Mouse (Mus musculus) large intestine, adult 2 months (tissue): ENCODE results near the gene Abhd16a. TPM values are rescaled to one million over a fixed set of nuclear protein-coding genes. Genes with fewer than 3 reads are reported as not detected.

Experiments
- DNase-seq: peaks from one replicate; pipeline ENCODE4 v3.0.0-alpha.2; 2012; ENCODE audit warnings: low read depth, low spot score
- WGBS: fragments of 180-500 bp; shearing (Covaris S2); methylation state at CpG from one replicate; pipeline ENCODE4 v1.1.7; 2018; 5-methylcytosine and 5-hydroxymethylcytosine counted together
- polyA plus RNA-seq: library from polyadenylated mRNA; depleted of rRNA; stranded (reverse); fragments of >200 nt; gene quantifications from 2 replicates; pipeline ENCODE4 v1.2.3, GENCODE M21; 2012

Gene Abhd16a
- polyA plus RNA-seq, 1 experiment: 71.9 TPM

DNA sequence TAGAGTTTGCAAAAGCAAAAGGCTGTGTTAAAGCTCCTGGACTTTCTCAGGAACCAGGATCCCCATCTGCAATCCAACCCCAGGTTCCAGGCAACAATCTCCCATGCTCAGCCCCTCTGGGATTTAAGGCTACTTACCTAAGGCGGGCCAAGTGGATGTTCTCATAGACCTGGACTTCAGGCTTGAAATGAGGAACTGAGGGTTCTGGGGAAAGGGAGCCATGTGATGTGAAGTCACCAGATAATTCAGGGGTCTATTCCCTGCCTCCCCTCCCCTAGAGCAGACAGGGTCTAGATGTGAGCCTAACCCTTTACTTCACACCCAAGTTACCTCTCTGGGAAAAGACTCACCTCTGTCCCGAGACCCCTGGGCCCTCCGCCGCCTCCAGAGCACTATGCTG is 8.4 kb upstream of the Abhd16a start:
- no peak for DNase-seq
- 90% methylated on average over 4 of the region's 4 CpGs for WGBS

DNA sequence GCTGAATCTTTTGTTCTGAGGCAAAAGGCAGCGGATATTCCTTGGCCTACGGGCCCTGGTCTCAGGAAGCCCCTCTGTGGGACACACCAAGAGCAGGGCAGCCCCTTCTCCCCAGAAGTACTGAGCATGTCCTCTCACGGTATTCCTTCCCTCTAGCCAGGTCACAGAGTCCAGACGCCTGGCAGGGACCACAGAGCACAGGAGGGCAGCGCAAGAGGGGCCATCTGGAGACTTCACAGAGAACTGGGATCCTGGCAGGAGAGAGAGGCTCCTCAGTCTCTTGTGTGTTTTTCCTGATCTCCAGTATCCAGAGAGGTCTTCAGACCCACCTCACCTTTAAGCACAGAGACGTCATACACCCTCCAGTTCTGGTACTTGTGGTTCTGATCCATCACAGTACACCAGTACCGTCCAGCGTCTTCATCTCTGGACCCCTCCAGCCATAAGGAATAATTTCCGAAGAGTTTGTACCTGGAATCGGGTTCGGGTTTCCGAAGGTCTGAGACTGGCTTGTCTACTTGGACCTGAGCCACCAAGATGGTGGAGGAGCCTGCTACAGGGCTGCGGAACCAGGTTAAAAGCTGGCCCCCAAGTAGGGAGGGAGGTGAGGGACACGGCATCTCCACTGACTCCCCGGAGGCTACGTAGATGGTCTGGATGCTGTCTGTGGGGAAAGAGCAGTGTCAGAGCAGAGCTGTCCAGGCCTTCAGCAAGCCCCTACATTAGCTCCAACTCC is 6.1 kb upstream of the Abhd16a start:
- 92% methylated on average over 16 of the region's 16 CpGs for WGBS
- no peak for DNase-seq

DNA sequence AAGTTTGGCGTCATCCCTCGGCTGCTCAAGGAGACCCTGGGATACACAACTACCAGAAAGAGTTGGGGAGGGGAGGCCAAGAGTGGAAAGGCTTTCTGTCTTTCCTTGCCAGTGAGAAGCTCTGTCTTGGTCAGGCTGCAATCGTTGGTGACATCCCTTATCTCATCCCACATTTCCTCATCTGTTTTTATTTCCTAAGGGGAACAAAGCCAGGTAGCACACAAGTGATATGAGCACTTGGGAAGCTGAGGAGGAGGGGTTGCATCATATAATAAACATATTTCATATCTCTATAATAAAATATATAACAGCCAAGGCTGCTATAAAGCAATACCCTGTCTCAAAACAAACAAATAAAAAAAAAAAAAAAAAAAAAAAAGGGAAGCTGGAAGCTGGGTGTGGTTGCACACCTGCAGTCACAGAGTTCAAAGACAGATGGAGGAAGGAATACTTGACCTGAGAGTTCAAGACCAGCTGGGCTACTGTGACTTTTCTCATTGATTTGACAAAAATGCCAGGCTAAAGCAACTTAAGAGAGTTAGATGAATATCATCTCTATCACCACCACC is 5.0 kb upstream of the Abhd16a start:
- WGBS: 26% methylated on average over 3 of the region's 3 CpGs
- no peak for DNase-seq

DNA sequence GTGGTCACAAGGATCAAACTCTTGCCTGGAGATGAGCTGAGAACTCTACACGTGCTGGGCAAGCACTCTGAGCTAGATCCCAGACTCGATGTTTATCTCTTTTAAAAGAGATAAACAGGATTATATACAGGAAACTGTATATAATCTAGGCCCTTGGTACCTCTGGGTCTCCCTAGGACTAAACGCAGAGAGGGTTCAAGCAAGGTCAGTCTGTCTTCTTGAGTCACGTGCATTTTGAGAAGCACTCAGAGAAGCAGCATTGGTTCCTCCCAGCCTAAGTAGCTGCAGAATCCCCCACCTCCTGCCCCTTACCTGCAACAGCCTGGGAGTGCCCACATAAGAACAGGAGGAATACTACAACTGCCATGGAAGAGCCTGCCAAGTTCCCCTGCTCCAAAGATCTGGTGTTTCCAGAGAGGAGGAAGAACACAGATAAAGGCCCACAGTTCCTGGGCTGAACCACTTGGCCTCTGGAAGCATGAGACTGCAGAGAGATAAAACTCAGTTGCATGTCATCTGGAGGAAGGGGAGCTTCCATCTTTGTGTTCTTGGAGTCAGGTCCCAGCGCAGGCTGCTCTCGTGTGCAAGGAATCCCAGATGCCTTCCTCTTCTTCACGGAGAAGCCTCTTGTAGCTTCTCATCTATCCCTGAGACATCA is 3.7 kb upstream of the Abhd16a start, which contains the start of gene Ly6g6f:
TSS of gene Ly6g6f (minus strand) at position 403 of the 658 bp plus-strand sequence.
- DNase-seq: no peak
- WGBS: 64% methylated on average over 7 of the region's 7 CpGs

DNA sequence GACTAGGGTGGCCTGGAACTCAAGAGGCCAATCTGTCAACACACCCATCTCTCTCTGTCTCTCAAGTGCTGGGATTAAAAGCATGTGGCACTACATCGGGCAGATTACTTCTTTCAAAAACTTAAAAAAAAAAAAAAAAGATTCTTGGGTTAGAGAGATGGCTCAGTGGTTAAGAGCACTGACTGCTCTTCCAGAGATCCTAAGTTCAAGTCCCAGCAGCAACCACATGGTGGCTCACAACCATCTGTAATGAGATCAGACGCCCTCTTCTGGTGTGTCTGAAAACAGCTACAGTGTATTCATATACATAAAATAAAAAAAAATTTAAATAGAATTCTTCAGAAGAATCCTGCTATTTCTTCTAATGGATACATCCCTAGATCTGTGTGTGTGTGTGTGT is 912 bp upstream of the Abhd16a start:
- DNase-seq: no peak
- 40% methylated on average over 2 of the region's 2 CpGs for WGBS

DNA sequence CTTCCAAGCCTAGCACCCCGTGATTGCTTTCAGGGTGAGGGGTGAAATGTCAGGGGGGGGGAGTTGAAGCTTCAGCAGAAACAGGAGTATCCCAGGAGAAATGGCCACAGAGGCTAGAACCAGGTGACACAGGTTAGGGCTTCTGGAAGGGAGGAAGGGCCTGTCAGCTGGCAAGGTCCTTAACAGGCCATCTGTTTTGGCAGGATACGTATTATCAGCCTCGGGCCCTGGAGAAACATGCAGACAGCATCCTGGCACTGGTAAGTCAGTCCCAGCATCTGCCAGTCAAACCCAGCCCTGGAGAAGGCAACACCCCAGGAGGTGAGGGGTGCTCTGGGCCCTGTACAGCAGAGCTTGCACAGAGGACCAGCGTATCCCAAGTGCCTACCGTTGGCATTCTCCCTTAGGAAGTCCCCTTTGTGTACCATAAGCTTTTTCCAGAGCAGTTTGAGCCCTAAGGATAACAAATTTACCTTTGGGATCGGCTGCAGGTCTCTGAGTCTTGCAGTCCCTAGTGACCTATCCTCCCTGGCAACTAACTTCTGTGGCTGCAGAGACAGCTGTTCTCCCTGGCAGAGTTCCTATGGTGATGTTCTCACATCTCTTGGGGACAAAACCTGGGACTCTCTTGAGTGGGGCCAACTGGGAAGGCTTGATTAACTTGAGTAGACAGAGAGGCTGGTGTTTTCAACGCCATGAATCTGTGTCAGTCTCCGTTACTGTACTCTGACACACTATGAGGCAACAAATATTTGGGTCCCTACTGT is 1.3 kb downstream of the Abhd16a start:
- DNase-seq: no peak
- 52% methylated on average over 8 of the region's 8 CpGs for WGBS

DNA sequence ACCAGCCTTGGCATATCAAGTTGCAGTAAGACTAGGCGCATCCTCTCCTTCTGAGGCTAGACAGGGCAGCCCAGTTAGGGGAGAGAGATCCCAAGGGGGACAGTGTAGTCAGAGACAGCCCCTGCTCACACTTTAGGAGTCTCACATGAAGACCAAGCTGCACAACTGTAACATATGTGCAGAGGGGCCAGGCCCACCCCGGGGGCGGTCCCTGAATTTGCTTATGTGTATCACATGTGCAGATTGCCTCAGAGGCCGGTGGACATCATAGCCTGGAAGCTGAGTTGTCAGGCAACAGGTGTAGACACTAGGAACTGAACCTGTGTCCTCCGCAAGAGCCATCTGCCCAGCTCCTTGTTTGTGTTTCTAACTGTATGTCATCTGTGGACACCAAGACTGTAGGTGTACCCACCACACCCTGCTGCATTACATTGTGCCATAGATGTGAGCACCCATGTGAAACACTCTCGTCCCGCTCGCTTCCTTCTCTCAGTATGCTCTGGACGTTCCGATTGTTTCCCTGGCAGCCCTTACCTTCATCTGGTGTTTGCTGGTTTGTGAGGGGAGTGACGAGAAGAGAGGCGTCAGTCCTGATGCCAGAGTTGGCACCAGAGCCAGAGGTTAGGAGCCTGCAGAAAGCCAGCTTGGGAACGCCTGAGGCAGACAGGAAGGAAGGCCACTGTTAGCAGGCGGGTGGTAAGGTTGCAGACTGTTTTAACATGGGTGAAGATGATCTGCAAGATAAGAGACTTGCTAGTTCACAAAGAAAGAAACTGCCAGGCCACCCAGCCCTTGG is 3.5 kb downstream of the Abhd16a start:
- WGBS: 91% methylated on average over 14 of the region's 14 CpGs

DNA sequence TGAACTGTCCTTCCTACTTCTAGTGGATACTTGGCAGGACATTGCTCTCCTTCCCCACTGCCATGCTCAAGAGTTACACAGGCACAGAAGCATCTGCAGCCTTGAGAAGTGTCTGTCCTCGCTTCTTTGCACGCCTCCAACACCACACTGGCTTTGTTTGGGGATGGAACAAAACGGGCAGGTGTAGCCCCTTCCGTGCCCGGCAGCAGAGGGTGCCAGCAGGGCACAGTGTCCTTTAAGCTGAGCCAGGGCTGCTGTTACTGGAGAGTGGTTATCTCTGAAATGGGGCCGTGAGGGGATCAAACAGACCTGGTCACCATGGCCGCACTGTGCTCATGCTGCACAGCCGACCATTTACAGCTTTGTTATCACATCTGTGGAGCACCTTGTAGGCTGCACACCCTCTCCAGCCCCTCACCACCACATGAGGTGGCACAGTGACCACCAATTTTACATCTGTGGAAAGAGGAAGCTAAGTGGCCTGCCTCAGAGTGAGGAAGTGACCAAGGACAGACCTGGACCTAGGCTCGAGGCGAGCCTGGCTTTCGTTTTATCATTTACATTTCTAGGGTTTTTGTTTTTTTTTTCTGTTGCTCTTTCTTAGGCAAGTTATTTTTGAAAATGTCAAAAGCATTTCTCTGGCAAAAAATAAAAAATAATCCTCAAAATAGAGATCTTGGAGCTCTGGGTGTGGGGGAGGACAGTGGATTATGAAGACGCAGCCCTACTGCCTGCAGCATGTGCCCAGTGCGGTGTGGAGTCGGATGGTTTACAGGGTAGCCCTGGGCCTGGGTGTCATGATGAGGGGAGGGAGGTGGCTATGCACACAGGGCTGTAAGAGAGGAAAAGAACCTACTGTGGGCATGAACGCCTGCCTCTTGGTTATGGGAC is 5.7 kb downstream of the Abhd16a start:
- DNase-seq: no peak
- WGBS: 87% methylated on average over 15 of the region's 15 CpGs

More for the DNA sequence above, 3.5 kb downstream of the Abhd16a start:
- no peak for DNase-seq

DNA sequence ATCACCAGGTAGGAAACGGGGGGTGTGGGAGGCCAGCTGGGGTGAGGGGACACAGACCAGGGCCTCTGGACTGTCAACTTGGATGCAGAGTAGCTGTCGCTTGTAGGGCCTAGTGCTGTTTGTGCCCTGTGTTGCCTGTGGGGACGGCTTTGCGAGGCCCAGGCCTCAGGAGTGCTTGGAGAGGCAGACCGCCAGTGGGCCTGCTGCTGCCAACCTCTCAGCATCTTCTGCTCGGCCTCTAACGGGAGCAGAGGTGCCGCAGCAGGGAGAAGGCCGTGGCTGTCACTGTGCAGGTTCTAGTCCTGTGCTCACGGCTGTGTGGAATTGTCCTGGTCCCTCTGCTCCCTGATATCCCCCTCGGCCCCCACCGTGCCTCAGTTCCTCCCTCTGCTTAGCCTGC is 7.5 kb downstream of the Abhd16a start:
- no peak for DNase-seq
- WGBS: 93% methylated on average over 12 of the region's 12 CpGs

DNA sequence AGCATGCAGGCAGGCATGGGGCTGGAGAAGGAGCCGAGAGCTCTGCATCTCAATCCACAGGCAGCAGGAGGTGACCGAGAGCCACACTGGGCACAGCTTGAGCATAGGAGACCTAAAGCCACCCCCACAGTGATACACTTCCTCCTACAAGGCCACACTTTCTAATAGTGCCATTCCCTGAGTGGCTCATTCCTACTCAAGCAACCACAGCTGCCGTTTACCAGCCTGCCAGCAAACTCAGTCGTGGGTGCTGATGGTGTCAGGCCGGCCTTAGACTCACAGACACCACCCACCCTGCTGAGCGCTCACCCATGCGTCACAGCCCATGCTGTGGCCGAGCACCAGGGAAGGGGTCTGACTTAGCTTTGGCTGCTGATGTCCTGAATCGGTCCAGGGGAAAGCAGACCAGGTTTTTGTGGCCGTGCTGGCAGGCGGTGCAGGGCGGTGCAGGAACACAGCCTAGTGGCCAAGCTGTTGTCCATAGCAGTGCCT is 8.1 kb downstream of the Abhd16a start:
- 89% methylated on average over 12 of the region's 12 CpGs for WGBS
- DNase-seq: no peak

DNA sequence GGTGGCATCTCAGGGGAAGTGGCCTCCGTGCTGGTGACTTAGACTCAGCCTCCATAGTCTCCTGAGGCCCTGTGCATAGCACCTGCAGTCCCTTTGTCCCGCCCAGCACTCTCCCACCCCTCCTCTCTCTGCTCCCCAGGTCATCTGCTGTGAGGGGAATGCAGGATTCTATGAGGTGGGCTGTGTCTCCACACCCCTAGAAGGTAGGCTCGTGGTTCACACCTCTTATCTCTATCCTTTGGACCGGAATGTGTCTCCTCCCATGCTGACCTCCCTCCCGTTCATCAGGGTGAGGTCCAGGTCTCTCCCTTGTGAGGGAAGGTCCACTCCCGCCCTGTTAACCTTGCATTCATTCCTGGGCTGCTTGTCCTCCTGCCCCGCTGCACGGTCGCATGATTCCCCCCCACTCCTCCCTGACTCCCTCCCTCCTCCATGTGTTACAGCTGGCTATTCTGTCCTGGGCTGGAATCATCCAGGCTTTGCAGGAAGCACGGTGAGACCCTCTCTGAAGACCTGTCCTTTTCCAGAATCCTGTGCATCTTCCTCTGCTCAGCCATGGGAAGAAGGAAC is 11.2 kb downstream of the Abhd16a start:
- 68% methylated on average over 10 of the region's 10 CpGs for WGBS
- DNase-seq: no peak

DNA sequence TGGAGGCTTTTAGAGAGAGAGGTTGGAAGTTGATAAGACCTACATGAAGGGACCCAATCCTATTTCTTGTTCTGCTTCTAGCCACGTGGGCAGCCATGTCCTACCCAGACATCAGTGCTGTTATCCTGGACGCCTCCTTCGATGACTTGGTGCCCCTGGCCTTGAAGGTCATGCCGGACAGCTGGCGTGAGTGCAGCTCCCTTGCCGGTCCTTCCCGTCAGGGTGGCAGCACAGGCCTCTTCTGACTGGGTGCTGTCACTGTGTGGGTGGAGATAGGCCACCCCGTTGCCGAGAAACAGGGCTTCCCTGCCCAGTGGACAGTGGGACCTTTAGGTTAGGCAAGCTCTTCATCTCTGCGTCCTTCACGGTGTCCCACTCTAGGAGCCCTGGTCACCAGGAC is 12.1 kb downstream of the Abhd16a start:
- WGBS: 91% methylated on average over 11 of the region's 11 CpGs
- DNase-seq: no peak

DNA sequence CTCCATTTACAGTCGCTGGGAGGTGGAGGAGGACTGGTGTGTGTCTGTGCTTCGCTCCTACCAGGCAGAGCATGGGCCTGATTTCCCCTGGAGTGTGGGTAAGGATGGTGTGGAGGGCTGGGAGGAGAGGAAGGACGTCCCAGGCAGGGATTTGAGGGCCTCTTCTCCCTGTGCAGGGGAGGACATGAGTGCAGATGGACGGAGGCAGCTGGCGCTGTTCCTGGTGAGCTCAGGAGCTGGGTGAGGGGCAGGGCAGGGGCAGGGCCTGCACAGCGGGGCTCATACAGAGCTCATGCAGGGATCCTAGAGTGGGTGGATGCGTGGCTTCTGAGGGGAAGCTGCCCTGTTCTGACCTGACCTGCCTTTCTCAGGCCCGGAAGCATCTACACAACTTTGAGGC is 13.2 kb downstream of the Abhd16a start:
- 74% methylated on average over 8 of the region's 8 CpGs for WGBS
- DNase-seq: no peak

DNA sequence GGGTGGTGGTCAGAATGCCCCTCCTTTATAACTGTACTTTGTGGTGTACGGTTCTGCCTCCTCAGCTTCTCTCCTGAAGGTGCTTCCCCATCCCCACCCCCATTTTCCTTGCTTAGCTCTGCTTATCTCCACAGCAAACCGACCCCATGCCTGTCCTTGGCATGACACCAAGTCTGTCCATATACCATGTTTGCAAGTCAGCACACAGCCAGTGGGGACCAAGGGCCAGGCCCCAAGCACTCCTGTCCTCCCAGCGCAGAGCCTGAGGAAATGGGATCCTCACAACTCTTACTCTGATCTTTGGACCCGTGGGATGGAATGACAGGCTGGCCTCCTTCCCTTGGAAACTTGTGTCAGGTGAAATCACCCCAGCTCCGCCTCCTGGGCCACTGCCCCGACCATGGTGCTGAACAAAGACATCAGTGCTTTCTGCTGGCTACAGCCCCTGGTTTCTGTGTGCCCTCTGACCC is 14.2 kb downstream of the Abhd16a start:
- 27% methylated on average over 6 of the region's 6 CpGs for WGBS
- DNase-seq: no peak

DNA sequence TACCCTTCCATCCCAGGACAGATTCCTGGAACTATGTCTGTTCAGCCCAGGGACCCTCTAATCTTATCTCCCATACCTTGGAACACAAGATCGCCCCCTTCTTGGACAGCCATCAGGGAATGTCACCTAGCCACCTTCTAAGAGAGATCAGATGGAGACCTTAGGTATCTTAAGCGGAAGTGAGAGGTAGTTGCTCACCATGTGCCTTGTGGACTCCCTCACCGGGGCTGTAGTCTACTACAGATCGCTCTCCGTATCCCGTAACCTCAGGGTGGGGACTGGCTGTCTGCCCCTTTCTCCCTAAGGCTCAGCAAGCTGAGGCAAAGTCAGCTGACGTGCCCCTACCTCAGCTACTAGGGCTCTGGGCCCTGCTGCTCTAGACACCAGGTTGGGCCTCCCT is 15.0 kb downstream of the Abhd16a start:
- 93% methylated on average over 7 of the region's 7 CpGs for WGBS
- DNase-seq: no peak

DNA sequence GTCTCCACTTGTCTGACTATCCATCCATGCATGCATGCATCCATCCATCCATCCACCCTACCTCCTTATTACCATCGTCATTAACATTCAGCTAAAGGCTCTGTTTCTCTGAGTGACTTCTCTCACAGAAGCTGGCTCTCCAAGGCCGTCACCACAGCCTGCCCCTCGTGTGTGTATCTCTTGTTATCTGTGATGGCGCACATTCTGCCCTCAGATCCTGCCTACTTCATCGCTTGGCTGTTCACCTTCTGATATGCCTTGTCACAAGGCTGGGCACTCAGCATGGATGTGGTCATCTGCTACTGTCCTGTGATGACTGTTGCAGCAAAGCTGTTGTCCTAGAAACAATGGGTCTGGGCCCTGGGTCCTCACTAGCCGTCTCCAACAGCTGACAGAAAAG is 15.7 kb downstream of the Abhd16a start:
- DNase-seq: no peak
- 87% methylated on average over 6 of the region's 6 CpGs for WGBS

DNA sequence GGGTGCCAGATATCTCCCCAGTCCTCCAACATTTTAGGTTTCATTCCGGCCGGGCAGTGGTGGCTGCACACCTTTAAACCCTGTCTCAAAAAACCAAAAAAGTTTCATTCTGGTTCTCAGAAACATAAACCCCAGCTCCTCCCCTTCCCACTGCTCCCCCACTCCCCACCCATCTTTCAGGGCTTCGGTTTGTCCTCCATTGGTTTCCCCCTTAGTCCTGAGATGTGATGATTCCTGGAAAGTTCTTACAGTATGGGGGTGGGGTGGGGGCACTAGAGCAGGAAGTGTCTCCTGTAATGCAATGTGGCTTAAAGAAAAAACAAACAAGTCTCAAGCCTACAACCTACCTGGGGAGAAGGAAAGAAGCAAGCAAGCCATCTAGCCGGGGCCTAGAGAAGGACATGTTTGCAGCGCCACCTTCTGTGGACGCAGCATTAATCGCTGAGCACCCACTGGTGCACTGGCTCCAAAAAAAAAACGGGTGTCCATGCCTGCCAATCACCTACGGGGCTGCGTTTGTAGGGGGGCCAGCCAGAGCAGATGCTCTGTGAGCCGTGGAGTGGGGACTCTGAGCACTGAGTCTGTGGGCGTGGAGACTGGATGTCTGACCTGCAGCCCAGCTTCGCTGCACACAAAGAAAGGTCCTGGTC is 16.8 kb downstream of the Abhd16a start:
- WGBS: 24% methylated on average over 13 of the region's 13 CpGs
- no peak for DNase-seq
